ENCODE assay signal across 8 mouse cellular contexts in genomic region chr2:20967101-20967645, GRCm38 (mm10). TPM values are rescaled to one million over a fixed set of nuclear protein-coding genes. Genes with fewer than 3 reads are reported as not detected.
DNase-seq lines count a peak whose midpoint lies in the region; ATAC-seq and TF ChIP-seq lines count a peak whose summit lies in the region.

No protein-coding gene starts in this region.

- no peak for TF ChIP-seq CTCF in small intestine, adult 2 months (IDR thresholded peaks at IDR 0.05; ENCODE audit: extremely low read depth, insufficient read length, insufficient replicate concordance, low read depth, low read length)

- DNase-seq in cerebellum, adult 11 months, result peak; percentile 58
- peak; percentile 48 for DNase-seq in R1 (ENCODE audit: low read depth, low spot score)
- DNase-seq in embryo, embryonic 9.5 days (ENCODE audit: extremely low spot score), result peak; percentile 57
- DNase-seq in kidney, postnatal 10 days, result peak; percentile 49
- peak; percentile 30 for DNase-seq in lung, postnatal 14 days

- H3K27ac ChIP-seq in heart, embryonic 11.5 days (ENCODE audit: low read depth, low read length), result peak overlapping the region; percentile 99
- H3K27ac ChIP-seq in small intestine, adult 2 months (ENCODE audit: insufficient read depth, low read depth, low read length), result peak overlapping the region; percentile 76

- TF ChIP-seq POLR2A in small intestine, adult 2 months (IDR thresholded peaks at IDR 0.05; ENCODE audit: low read depth, low read length), result no peak

- WGBS in heart, embryonic 11.5 days (ENCODE audit: insufficient replicate concordance), result 2% methylated on average over 13 of the region's 13 CpGs
- WGBS in small intestine, adult 2 months, result 6% methylated on average over 13 of the region's 13 CpGs

- no peak for ATAC-seq in cerebellum, adult (ENCODE audit: insufficient number of reproducible peaks, low FRiP score, low TSS enrichment)
- ATAC-seq in heart, embryonic 11.5 days (replicated peaks; ENCODE audit: insufficient number of reproducible peaks, low FRiP score, low TSS enrichment), result no peak

- no peaks in the 10 kb centered on the region for H3K36me3 ChIP-seq in heart, embryonic 11.5 days (ENCODE audit: control insufficient read depth, insufficient read depth, low read length)
- H3K36me3 ChIP-seq in small intestine, adult 2 months (ENCODE audit: control insufficient read depth, insufficient read depth, low read length), result no peaks in the 10 kb centered on the region

- H3K4me3 ChIP-seq in heart, embryonic 11.5 days (ENCODE audit: low read depth, low read length), result peak overlapping the region; percentile 90
- H3K4me3 ChIP-seq in small intestine, adult 2 months (ENCODE audit: low read depth, low read length), result peak overlapping the region; percentile 94

- peaks cover 34% of the 10 kb centered on the region for H3K4me1 ChIP-seq in heart, embryonic 11.5 days (ENCODE audit: control insufficient read depth, insufficient read depth, low read length)
- peaks cover 11% of the 10 kb centered on the region; the same call in 1 of the 2 replicates for H3K4me1 ChIP-seq in small intestine, adult 2 months (ENCODE audit: control insufficient read depth, insufficient read depth, insufficient read length, low read length)

- no peaks in the 10 kb centered on the region for H3K9me3 ChIP-seq in heart, embryonic 11.5 days (replicated peaks; ENCODE audit: control insufficient read depth, low read length)

- no peaks in the 10 kb centered on the region for H3K27me3 ChIP-seq in heart, embryonic 11.5 days (ENCODE audit: control insufficient read depth, insufficient read depth, low read length)
- H3K27me3 ChIP-seq in small intestine, adult 2 months (ENCODE audit: control insufficient read depth, insufficient read depth, low read length), result no peaks in the 10 kb centered on the region

- peak overlapping the region; percentile 84 for H3K4me2 ChIP-seq in heart, embryonic 11.5 days

- H3K9ac ChIP-seq in heart, embryonic 11.5 days (ENCODE audit: low read depth, low read length), result peak overlapping the region; percentile 98

RNA-seq across cellular contexts. Expression of gene Arhgap21, which starts 1.5 kb away (rescaled TPM):
- 19.3 and 20.4 TPM in 2 replicates for polyA plus RNA-seq in heart, embryonic 11.5 days (2014; fragmentation: Nextera tagmentation; extraction: Ambion mirVana)
- polyA plus RNA-seq in small intestine, adult 2 months (2012; rRNA removed), result 4.9 and 12.6 TPM in 2 replicates
